Mouse (Mus musculus) heart, postnatal 0 days (tissue): ENCODE data around the gene Prpf4.

Experiments used
- CTCF ChIP-seq: IDR thresholded peaks from 2 replicates; pipeline ENCODE4 v1.5.1; 2016; ENCODE audit warnings: antibody characterized with exemption, control low read depth, low read depth
- EP300 ChIP-seq: IDR thresholded peaks from 2 replicates; pipeline ENCODE4 v1.6.1; 2016; ENCODE audit warnings: antibody characterized with exemption, low read depth

DNA sequence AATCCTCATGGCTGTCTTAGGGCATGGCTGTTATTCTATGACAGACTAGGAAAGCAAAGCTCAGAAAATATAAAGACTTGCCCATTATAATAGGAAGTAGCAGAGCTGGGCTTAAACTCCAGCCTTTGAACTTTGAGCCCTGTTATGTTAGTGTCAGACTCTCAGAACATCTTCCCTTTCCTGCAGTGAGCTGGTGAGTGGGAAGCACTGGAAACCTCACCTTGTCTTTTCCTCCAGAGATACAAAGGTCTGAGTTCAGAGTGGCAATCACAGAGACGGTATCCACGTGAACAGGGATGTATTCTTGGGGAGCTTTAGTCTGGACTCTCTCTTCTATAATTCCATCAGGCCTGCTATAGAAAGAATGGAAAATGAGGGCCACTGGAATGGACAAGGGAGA is 54.5 kb downstream of the Prpf4 start:
- TF ChIP-seq CTCF (no peak), EP300 (no peak)
